Mouse (Mus musculus) embryonic facial prominence, embryonic 13.5 days (tissue): ENCODE results near the gene H2afz. TPM values are rescaled to one million over a fixed set of nuclear protein-coding genes. Genes with fewer than 3 reads are reported as not detected.

Experiments used
- ATAC-seq: fragments of 200-750 bp; cut with Nextera tagmentation; 2 replicates; pipeline ENCODE4 v1.8.0; 2017; ENCODE audit warnings: low read depth; ENCODE audit not compliant: insufficient number of reproducible peaks, insufficient read depth, low FRiP score, low TSS enrichment
- H3K27ac ChIP-seq: fragments of 300-500 bp; sonication (generic); 2 replicates; pipeline ENCODE4 v1.5.1; 2015; ENCODE audit warnings: moderate library complexity, mild to moderate bottlenecking, inconsistent platforms
- H3K27me3 ChIP-seq: fragments of 300-500 bp; sonication (generic); 2 replicates; pipeline ENCODE4 v1.6.1; 2015; ENCODE audit warnings: mild to moderate bottlenecking, inconsistent platforms
- H3K36me3 ChIP-seq: fragments of 300-500 bp; sonication (generic); 2 replicates; pipeline ENCODE4 v1.6.1; 2015; ENCODE audit warnings: mild to moderate bottlenecking, inconsistent platforms
- H3K4me1 ChIP-seq: fragments of 300-500 bp; sonication (generic); 2 replicates; pipeline ENCODE4 v1.6.1; 2015; ENCODE audit warnings: inconsistent platforms
- H3K4me2 ChIP-seq: fragments of 300-500 bp; sonication (generic); 2 replicates; pipeline ENCODE4 v1.6.1; 2015; ENCODE audit warnings: moderate library complexity, mild to moderate bottlenecking, inconsistent platforms
- H3K4me3 ChIP-seq: fragments of 300-500 bp; sonication (generic); 2 replicates; pipeline ENCODE4 v1.5.1; 2015; ENCODE audit warnings: mild to moderate bottlenecking, inconsistent platforms
- H3K9ac ChIP-seq: fragments of 300-500 bp; sonication (generic); 2 replicates; pipeline ENCODE4 v1.6.1; 2015; ENCODE audit warnings: mild to moderate bottlenecking, inconsistent platforms
- H3K9me3 ChIP-seq: fragments of 300-500 bp; sonication (generic); 2 replicates; pipeline ENCODE4 v1.6.1; 2016; ENCODE audit warnings: inconsistent platforms
- WGBS: fragments of 180-500 bp; shearing (Covaris S2); methylation state at CpG from one replicate; pipeline ENCODE4 v1.1.7; 2015; ENCODE audit warnings: mixed read lengths; 5-methylcytosine and 5-hydroxymethylcytosine counted together
- polyA plus RNA-seq: library from polyadenylated mRNA; unstranded; fragments of >200 nt; fragmentation: Nextera tagmentation; extraction: Ambion mirVana; gene quantifications from 2 replicates; pipeline ENCODE4 v1.2.1, GENCODE M21; 2015

H2afz gene
- polyA plus RNA-seq: 2,079 and 2,169 TPM in 2 replicates

DNA sequence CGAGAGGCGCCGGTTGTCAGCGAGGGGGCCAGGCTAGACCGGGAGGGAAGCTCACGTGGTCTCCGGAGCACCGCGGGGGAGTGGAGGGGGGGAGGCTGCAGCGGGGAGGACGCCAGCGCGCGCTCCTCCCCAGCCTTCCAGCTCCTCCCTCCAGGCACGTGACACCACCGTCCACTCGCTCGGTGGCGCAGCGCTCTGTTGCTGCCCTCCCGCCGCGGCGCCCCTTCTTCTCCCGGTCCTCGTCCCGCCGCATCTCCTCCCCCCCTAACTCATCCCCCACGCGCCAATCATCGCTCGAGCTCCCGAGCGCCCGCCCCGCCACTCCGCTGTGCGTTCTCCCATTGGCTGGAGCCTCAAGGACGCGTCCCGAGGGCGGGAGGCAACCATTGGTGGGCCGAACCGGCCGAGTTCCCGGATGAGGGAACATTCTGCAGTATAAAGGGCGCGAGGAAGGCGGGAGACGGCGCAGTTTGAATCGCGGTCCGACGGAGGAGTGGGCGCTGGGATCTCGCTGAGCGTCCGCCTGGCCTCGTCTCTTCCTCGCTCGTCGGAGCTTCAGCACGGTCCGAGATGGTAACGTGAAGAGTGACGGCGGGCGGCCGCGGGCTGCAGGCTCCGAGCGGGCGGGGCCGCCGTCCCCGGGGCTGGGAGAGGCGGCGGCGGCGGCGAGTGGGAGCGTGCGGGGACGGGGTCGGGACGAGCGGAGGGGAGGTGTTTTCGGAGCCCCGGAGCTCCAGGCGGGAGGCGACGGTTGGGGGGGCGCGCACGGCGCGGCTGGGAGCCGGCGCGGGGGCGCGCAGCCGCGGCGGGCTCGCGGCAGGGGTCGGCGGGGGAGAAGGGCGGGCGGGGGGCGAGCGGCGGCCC is at the start of gene H2afz:
TSS of gene H2afz (plus strand) at position 364 of the 864 bp plus-strand sequence.
- Histone ChIP-seq H3K4me2 (peak within 1 kb of the TSS; percentile 65), H3K36me3 (peaks cover 4% of the 10 kb centered on the region), H3K4me1 (peaks cover 24% of the 10 kb centered on the region), H3K4me3 (peak within 1 kb of the TSS; percentile 80), H3K9me3 (no peaks in the 10 kb centered on the region), H3K27me3 (no peaks in the 10 kb centered on the region), H3K9ac (peak within 1 kb of the TSS; percentile 94), H3K27ac (peak within 1 kb of the TSS; percentile 98)
- peak; percentile 95 for ATAC-seq
- under 1% methylated on average over 97 of the region's 115 CpGs for WGBS

DNA sequence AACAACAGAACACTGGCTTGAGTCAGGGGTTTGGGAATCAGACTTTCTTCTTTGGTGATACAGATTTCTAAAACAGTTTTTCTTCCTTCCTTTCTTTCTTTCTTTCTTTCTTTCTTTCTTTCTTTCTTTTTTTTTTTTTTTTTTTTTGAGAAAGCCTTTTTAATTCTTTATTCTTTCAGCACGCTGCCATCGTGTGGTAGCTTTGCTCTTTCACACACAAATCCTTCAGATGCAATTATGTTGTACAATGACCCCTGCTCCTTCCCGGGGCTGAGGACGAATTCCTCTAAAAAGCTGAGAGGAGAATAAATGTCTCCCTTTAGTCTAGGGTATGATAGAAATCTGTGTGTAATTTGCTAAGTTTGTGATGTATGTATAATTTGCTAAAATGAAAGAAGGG is 45.6 kb upstream of the H2afz start:
- H3K27ac ChIP-seq: no peak overlapping the region
- H3K36me3 ChIP-seq: no peaks in the 10 kb centered on the region
- no peak overlapping the region for H3K4me2 ChIP-seq
- H3K27me3 ChIP-seq: no peaks in the 10 kb centered on the region
- no peaks in the 10 kb centered on the region for H3K9me3 ChIP-seq
- H3K4me1 ChIP-seq: no peaks in the 10 kb centered on the region
- H3K9ac ChIP-seq: no peak overlapping the region
- no peak for ATAC-seq
- WGBS: 12% methylated on average over 4 of the region's 4 CpGs
- no peak overlapping the region for H3K4me3 ChIP-seq

DNA sequence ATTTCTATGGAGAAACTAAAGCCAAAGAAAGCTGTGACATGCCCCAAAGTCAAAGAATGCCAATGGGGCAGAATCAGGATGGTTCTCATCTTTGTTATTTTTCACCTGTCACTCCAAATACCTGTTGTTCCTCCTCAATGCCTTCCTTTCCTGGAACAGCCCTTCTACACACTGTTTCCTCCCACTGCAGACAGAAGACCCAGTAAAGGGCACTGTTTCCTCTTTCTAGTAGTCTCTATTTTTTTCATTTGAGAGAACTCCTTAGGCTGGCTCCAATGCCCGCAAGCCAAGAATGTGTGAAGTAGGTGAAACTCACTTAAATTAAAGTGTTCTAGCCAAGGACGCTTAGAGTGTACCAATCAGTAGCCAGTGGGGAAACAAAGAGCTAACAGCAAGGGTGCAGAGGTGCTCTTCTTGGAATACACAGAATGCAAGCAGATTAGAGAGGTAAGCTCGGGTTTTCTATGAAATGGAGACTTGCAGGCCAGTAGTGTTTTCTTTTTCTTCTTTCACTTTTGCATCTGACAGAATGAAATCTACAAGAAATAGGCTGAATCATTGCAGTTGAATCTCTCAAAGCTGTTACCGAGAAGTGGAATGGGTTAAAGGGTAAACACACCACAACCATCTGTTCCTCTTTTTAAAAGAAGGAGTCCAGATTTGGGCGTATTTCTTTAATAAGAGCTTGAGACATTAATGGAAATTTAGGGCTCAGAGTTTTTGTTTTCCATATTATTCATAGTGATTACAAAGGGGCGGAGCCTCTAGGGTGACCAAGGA is 43.4 kb upstream of the H2afz start:
- 77% methylated on average over 6 of the region's 6 CpGs for WGBS
- H3K4me3 ChIP-seq: no peak overlapping the region
- no peak overlapping the region for H3K4me2 ChIP-seq
- no peaks in the 10 kb centered on the region for H3K9me3 ChIP-seq
- no peaks in the 10 kb centered on the region for H3K4me1 ChIP-seq
- ATAC-seq: no peak
- H3K36me3 ChIP-seq: no peaks in the 10 kb centered on the region
- H3K27ac ChIP-seq: no peak overlapping the region
- H3K27me3 ChIP-seq: no peaks in the 10 kb centered on the region
- H3K9ac ChIP-seq: no peak overlapping the region

DNA sequence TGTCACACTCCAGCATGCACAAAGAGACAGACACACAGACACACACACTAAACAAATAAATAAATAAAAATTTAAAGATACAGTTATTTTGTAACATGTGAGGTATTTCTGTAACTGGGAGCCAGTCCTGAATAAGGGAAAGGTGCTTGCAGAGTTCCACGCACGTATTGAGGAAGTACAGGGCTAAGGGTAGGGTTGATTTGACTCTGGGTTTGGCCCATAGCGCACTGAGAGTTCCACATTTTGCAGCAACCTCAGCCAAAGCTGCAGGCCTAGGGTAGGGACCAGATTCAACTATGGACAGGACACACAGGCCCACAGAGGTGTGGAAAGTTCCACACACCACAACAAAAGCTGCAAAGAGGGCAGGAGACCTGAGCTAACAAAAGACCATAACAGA is 41.0 kb upstream of the H2afz start:
- H3K27ac ChIP-seq: no peak overlapping the region
- H3K4me3 ChIP-seq: no peak overlapping the region
- ATAC-seq: no peak
- H3K27me3 ChIP-seq: no peaks in the 10 kb centered on the region
- no peak overlapping the region for H3K9ac ChIP-seq
- no peaks in the 10 kb centered on the region for H3K9me3 ChIP-seq
- no peak overlapping the region for H3K4me2 ChIP-seq
- no peaks in the 10 kb centered on the region for H3K4me1 ChIP-seq
- H3K36me3 ChIP-seq: no peaks in the 10 kb centered on the region
- 93% methylated on average over 3 of the region's 3 CpGs for WGBS

DNA sequence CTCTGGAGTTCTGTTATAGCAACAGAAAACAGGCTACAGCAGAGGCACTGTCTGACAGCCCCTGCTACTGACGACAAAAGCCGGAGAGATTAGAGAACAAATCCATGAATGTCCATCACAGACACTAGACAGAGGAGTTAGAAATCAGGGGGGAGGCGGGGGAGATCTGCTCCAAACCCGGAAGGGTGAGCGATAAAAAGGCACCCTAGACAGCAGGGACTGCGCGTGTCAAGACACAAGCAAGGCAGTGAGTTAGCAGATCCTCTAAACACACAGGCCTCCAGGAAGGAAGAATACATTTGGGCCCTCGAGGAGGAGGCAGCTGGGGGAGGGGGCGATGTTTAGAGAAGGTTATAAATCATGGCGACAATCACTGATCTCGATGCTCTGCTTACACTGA is 36.6 kb upstream of the H2afz start:
- no peaks in the 10 kb centered on the region for H3K36me3 ChIP-seq
- H3K9ac ChIP-seq: no peak overlapping the region
- H3K27me3 ChIP-seq: no peaks in the 10 kb centered on the region
- WGBS: 63% methylated on average over 11 of the region's 11 CpGs
- H3K4me2 ChIP-seq: no peak overlapping the region
- H3K9me3 ChIP-seq: no peaks in the 10 kb centered on the region
- H3K27ac ChIP-seq: no peak overlapping the region
- H3K4me1 ChIP-seq: no peaks in the 10 kb centered on the region
- H3K4me3 ChIP-seq: no peak overlapping the region
- no peak for ATAC-seq

DNA sequence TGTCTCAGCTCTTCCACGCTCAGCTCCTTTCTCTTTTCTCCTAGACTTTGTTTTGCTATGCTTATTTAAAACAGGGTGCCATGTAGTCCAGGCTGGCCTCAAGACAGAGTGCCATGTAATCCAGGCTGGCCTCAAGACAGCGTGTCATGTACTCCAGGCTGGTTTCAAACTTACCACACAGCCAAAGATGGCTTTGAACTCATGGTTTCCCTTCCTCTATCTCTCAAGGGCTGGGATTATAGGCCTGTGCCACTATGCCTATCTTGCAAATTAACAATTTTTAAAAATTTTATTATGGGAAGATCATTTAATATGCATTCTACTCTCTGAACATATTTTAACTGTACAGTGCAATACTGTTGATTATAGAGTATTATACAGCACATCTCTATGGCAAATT is 33.1 kb upstream of the H2afz start:
- H3K9me3 ChIP-seq: no peaks in the 10 kb centered on the region
- no peak overlapping the region for H3K4me3 ChIP-seq
- H3K27me3 ChIP-seq: no peaks in the 10 kb centered on the region
- H3K4me1 ChIP-seq: no peaks in the 10 kb centered on the region
- no peak overlapping the region for H3K4me2 ChIP-seq
- H3K27ac ChIP-seq: no peak overlapping the region
- H3K36me3 ChIP-seq: no peaks in the 10 kb centered on the region
- no peak for ATAC-seq
- H3K9ac ChIP-seq: no peak overlapping the region
- WGBS: 73% methylated on average over 2 of the region's 2 CpGs

DNA sequence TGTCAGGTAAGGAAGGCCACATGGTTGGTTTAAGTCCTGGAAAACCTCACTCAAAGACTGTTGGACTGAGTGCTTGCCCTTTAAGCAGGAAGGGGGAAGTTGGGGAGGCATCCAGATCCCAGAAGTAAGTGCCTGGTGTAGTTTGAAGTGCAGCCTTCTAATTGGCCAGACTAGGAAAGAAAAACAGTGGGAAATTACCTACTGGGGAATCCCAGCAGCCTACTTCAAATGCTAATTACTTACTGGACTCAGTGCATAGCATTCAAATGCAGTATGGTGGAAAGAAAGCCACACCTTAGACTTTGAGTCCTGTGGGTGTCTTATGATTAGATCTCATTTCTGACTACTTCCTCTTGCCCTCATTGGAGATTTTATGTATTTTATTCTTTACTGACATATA is 31.2 kb upstream of the H2afz start:
- no peak for ATAC-seq
- H3K27ac ChIP-seq: no peak overlapping the region
- H3K9ac ChIP-seq: no peak overlapping the region
- no peaks in the 10 kb centered on the region for H3K36me3 ChIP-seq
- H3K4me1 ChIP-seq: no peaks in the 10 kb centered on the region
- no peaks in the 10 kb centered on the region for H3K9me3 ChIP-seq
- no peak overlapping the region for H3K4me2 ChIP-seq
- no peak overlapping the region for H3K4me3 ChIP-seq
- no peaks in the 10 kb centered on the region for H3K27me3 ChIP-seq

DNA sequence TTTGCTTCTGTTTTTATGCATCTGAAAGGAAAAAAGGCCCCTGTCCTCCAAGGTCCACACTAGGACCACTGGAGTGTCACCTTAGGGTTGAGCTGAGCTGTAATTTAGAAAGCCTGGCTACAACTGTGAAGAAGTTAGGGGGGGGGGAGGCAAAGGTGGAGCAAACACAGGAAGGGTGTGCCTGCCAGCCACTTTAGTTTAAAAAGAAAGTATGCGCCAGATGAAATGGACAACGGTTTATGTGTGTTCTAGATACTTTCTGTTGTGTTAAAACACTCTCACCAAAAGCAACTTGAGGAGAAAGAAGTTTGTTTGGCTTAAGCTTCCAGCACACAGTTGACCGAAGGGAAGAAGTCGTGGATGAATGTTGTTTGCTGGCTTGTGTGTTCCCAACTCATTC is 30.6 kb upstream of the H2afz start:
- no peak for ATAC-seq
- WGBS: 84% methylated on average over 4 of the region's 4 CpGs
- Histone ChIP-seq H3K4me1 (no peaks in the 10 kb centered on the region), H3K9ac (no peak overlapping the region), H3K27ac (no peak overlapping the region), H3K4me3 (no peak overlapping the region), H3K9me3 (no peaks in the 10 kb centered on the region), H3K36me3 (no peaks in the 10 kb centered on the region), H3K27me3 (no peaks in the 10 kb centered on the region), H3K4me2 (no peak overlapping the region)

DNA sequence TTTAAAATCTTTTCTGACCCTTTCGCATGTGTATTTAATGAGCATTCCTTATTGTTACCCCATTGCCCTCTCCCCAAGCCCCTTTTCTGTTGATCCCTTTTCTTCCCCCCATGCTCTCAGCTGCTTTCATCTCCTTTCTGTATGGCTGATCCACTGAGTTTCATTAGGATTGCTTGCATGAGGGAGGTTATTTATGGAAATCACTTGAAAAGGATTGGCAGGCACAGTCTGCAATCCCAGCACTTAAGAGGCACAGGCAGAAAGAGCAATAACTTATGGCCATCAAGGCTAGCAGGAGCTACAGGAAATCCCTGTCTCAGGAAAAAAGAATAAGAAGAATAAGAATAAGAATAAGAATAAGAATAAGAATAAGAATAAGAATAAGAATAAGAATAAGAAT is 27.7 kb upstream of the H2afz start:
- 78% methylated on average over 1 of the region's 1 CpGs for WGBS
- Histone ChIP-seq H3K9me3 (no peaks in the 10 kb centered on the region), H3K4me1 (no peaks in the 10 kb centered on the region), H3K36me3 (no peaks in the 10 kb centered on the region), H3K4me3 (no peak overlapping the region), H3K27me3 (no peaks in the 10 kb centered on the region), H3K9ac (no peak overlapping the region), H3K4me2 (no peak overlapping the region), H3K27ac (no peak overlapping the region)
- ATAC-seq: no peak

DNA sequence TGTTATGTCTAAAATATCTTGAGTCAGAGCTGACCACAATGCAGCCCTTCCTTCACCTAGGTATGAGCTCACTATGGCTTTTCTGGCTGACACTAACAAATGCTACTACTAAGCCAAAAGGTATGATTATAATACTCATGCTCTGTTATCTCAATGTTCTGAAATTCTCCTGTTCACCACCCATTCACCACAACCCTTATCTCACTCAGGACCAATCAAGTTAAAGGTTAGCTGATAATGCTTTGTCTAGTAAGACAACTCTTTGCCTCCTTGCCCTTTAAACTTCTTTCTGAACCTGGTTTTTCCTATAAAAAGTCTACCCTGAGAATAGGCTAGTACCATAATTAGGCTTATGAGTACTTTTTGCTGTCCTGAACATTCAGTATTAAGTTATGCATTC is 26.1 kb upstream of the H2afz start:
- Histone ChIP-seq H3K4me3 (no peak overlapping the region), H3K27me3 (no peaks in the 10 kb centered on the region), H3K4me2 (no peak overlapping the region), H3K9me3 (no peaks in the 10 kb centered on the region), H3K36me3 (no peaks in the 10 kb centered on the region), H3K9ac (no peak overlapping the region), H3K27ac (no peak overlapping the region), H3K4me1 (no peaks in the 10 kb centered on the region)
- no peak for ATAC-seq

DNA sequence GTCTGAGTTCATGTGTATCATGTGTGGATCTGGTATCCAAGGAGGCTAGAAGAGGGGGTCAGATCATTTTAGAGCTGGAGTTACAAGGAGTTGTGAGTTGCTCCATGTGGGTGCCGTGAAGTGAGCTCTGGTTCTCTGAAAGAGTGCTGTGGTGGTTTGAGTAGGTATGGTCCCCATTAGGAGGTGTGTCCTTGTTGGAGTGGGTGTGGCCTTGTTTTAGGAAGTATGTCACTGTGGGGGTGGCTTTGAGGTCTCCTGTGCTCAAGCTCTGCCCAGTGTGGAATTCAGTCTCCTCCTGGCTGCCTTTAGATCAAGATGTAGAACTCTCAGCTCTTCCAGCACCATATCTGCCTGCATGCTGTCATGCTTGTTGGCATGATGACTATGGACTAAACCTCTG is 21.3 kb upstream of the H2afz start:
- no peak for ATAC-seq
- H3K9me3 ChIP-seq: no peaks in the 10 kb centered on the region
- H3K27ac ChIP-seq: no peak overlapping the region
- H3K4me1 ChIP-seq: no peaks in the 10 kb centered on the region
- WGBS: 81% methylated on average over 1 of the region's 1 CpGs
- H3K27me3 ChIP-seq: no peaks in the 10 kb centered on the region
- no peaks in the 10 kb centered on the region for H3K36me3 ChIP-seq
- no peak overlapping the region for H3K4me3 ChIP-seq
- no peak overlapping the region for H3K4me2 ChIP-seq
- no peak overlapping the region for H3K9ac ChIP-seq

DNA sequence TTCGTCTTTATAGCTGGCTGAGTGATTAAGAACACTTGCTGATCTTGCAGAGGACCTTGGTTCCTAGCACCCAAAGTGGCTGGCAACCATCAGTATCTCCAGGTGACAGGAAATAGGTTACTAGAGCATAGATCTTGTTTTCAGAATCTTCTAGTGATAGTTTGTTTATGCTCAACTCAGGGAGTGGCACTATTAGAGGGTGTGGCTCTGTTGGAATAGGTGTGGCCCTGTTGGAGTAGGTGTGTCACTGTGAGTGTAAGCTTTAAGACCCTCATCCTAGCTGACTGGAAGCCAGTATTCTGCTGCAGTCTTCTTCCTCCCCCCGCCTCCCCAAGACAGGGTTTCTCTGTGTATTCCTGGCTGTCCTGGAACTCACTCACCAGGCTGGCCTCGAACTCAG is 20.0 kb upstream of the H2afz start:
- ATAC-seq: no peak
- H3K4me3 ChIP-seq: no peak overlapping the region
- H3K4me2 ChIP-seq: no peak overlapping the region
- H3K27me3 ChIP-seq: no peaks in the 10 kb centered on the region
- no peak overlapping the region for H3K27ac ChIP-seq
- H3K9me3 ChIP-seq: no peaks in the 10 kb centered on the region
- no peak overlapping the region for H3K9ac ChIP-seq
- no peaks in the 10 kb centered on the region for H3K4me1 ChIP-seq
- H3K36me3 ChIP-seq: no peaks in the 10 kb centered on the region
- 81% methylated on average over 3 of the region's 3 CpGs for WGBS
